Mouse (Mus musculus): ENCODE data around the gene Olfr1274-ps. TPM values are rescaled to one million over a fixed set of nuclear protein-coding genes. Genes with fewer than 3 reads are reported as not detected.

The Olfr1274-ps gene
- not detected for polyA plus RNA-seq (2017; shearing (Covaris generic))

GRCm38 (mm10) chr2:90398633-90399107, at the start of gene Olfr1274-ps:
Olfr1274-ps (plus strand) TSS chr2:90398683.

Other genes with a start within 250 kb of the Olfr1274-ps start
- not detected for gene Olfr1270, start 245.6 kb upstream of the Olfr1274-ps start, polyA plus RNA-seq (2017; shearing (Covaris generic))
- gene Olfr1506, start 174.2 kb upstream of the Olfr1274-ps start, polyA plus RNA-seq (2017; shearing (Covaris generic)) = not detected
- not detected for gene Olfr142, start 141.1 kb upstream of the Olfr1274-ps start, polyA plus RNA-seq (2017; shearing (Covaris generic))
- gene Olfr1271, start 127.7 kb upstream of the Olfr1274-ps start, polyA plus RNA-seq (2017; shearing (Covaris generic)) = 0.15 TPM
- not detected for gene Olfr1272, start 105.8 kb upstream of the Olfr1274-ps start, polyA plus RNA-seq (2017; shearing (Covaris generic))
- gene Gm13769, start 76.5 kb upstream of the Olfr1274-ps start, polyA plus RNA-seq (2017; shearing (Covaris generic)) = 0.50 TPM
- 19.3 TPM for gene Ptprj, start 182.0 kb downstream of the Olfr1274-ps start, polyA plus RNA-seq (2017; shearing (Covaris generic))